Mouse (Mus musculus) heart, postnatal 25 days (tissue): ENCODE measurements at regions not wholly inside any gene's neighbourhood (a gene's known extent, or its start where the extent isn't known, plus 50 kb on each side); places are given as distances from the start of the nearest gene placed in this dataset.

Source experiments
- DNase-seq: peaks from one replicate; pipeline ENCODE4 v3.0.0; 2022; ENCODE audit warnings: low spot score
- intact Hi-C: fragments of 180-260 bp; cut with DNase I; formaldehyde crosslinking; loops from one replicate; pipeline ENCODE4 v1.15.1; 2025

GRCm38 (mm10) chr12:39339101-39339538, 559.9 kb downstream of the Etv1 start:
- intact Hi-C loops: no loop called here
- DNase-seq: no peak

- intact Hi-C loops: no loop called here
- no peak for DNase-seq
Observed at GRCm38 (mm10) chr12:39341751-39342271, 562.6 kb downstream of the Etv1 start.

GRCm38 (mm10) chr12:39342327-39342726, 563.1 kb downstream of the Etv1 start:
- no peak for DNase-seq
- intact Hi-C loops: no loop called here

- intact Hi-C loops: no loop called here
- DNase-seq: no peak
Observed at GRCm38 (mm10) chr12:39371480-39372245, 592.5 kb downstream of the Etv1 start.

GRCm38 (mm10) chr12:39373721-39374120, 594.5 kb downstream of the Etv1 start:
- intact Hi-C loops: no loop called here
- no peak for DNase-seq
